Mouse (Mus musculus): ENCODE measurements around the gene Bhlha15. TPM values are rescaled to one million over a fixed set of nuclear protein-coding genes. Genes with fewer than 3 reads are reported as not detected.

Gene Bhlha15
- polyA plus RNA-seq, 1 experiment from 2014 or later, result 21.8 TPM

GRCm38 (mm10) chr5:144219306-144219705 is 29.2 kb downstream of the Bhlha15 start:
- no peaks in the 10 kb centered on the region for H3K27me3 ChIP-seq (replicated peaks)
- no peak overlapping the region for H3K27ac ChIP-seq
- no peaks in the 10 kb centered on the region for H3K36me3 ChIP-seq
- H3K4me2 ChIP-seq, result no peak overlapping the region
- ATAC-seq (ENCODE audit: insufficient read depth, low FRiP score, low read depth), result no peak
- WGBS, result 70% methylated on average over 12 of the region's 12 CpGs
- peaks cover 6% of the 10 kb centered on the region; the same call in 1 of the 2 replicates for H3K4me1 ChIP-seq
- no peak overlapping the region for H3K4me3 ChIP-seq (replicated peaks)
- H3K9me3 ChIP-seq, result no peaks in the 10 kb centered on the region
- no peak overlapping the region for H3K9ac ChIP-seq

DNA sequence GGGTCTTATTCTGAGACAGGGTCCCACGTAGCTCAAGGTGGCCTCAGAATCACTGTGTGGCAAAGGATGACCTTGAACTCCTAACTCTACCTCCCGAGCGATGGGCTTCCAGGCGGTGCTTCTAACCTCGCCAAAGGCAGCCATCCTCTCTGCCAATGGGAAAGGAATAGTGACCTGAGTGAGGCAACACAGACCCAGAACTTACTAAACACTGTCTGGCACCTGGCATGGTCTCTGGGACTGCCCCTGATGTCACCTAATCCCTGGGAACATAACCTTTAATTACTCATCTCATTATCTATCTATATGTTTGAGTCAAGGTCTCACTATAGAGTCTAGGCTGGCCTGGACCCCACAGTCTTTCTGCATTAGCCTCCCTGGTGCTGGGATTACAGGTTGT is 29.9 kb downstream of the Bhlha15 start:
- ATAC-seq (ENCODE audit: insufficient read depth, low FRiP score, low read depth), result no peak
- Histone ChIP-seq H3K9me3 (no peaks in the 10 kb centered on the region), H3K27me3 (replicated peaks) (no peaks in the 10 kb centered on the region), H3K9ac (no peak overlapping the region), H3K27ac (no peak overlapping the region), H3K36me3 (no peaks in the 10 kb centered on the region), H3K4me3 (replicated peaks) (no peak overlapping the region), H3K4me2 (no peak overlapping the region), H3K4me1 (peaks cover 6% of the 10 kb centered on the region; the same call in 1 of the 2 replicates)
- WGBS, result 85% methylated on average over 5 of the region's 5 CpGs

- no peak for ATAC-seq (ENCODE audit: insufficient read depth, low FRiP score, low read depth)
- Histone ChIP-seq H3K27me3 (replicated peaks) (no peaks in the 10 kb centered on the region), H3K4me1 (peaks cover 6% of the 10 kb centered on the region; the same call in 1 of the 2 replicates), H3K9ac (no peak overlapping the region), H3K27ac (no peak overlapping the region), H3K4me3 (replicated peaks) (no peak overlapping the region), H3K9me3 (no peaks in the 10 kb centered on the region), H3K4me2 (no peak overlapping the region), H3K36me3 (no peaks in the 10 kb centered on the region)
- WGBS, result 49% methylated on average over 4 of the region's 4 CpGs
Observed at GRCm38 (mm10) chr5:144221305-144221704, 31.2 kb downstream of the Bhlha15 start.

GRCm38 (mm10) chr5:144222811-144223502 is 32.9 kb downstream of the Bhlha15 start:
- Histone ChIP-seq H3K4me1 (peaks cover 6% of the 10 kb centered on the region; the same call in 1 of the 2 replicates), H3K4me3 (replicated peaks) (peak overlapping the region; percentile 79), H3K9me3 (no peaks in the 10 kb centered on the region), H3K4me2 (peak overlapping the region; percentile 79), H3K27ac (peak overlapping the region; percentile 72), H3K27me3 (replicated peaks) (no peaks in the 10 kb centered on the region), H3K36me3 (no peaks in the 10 kb centered on the region), H3K9ac (peak overlapping the region; percentile 66)
- peak; percentile 44 for ATAC-seq (ENCODE audit: insufficient read depth, low FRiP score, low read depth)
- 1% methylated on average over 25 of the region's 25 CpGs for WGBS

DNA sequence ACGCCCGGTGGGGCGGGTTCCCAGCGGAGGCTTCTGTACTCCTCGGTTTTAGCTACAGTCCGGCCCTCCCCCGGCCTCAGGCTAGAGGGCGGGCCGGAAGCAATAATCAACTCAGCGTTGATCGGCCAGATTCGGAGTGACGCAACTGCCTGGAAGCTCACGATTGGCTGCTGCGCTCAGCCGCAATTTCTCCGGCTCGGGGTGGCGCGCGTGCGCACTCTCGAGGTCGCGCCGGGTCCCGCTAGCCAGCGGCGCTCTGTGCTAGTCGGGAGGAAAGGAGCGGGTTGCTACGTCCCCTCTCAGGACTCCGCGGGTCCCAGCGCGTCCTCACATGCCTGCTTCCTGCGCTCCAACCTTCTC is 33.4 kb downstream of the Bhlha15 start, which contains the start of gene Tecpr1:
TSS of gene Tecpr1 (minus strand) at position 113 of the 360 bp plus-strand sequence.
- Histone ChIP-seq H3K4me1 (peaks cover 6% of the 10 kb centered on the region; the same call in 1 of the 2 replicates), H3K4me3 (replicated peaks) (peak within 1 kb of the TSS; percentile 79), H3K27me3 (replicated peaks) (no peaks in the 10 kb centered on the region), H3K4me2 (peak within 1 kb of the TSS; percentile 79), H3K27ac (peak within 1 kb of the TSS; percentile 72), H3K36me3 (no peaks in the 10 kb centered on the region), H3K9me3 (no peaks in the 10 kb centered on the region), H3K9ac (peak within 1 kb of the TSS; percentile 66)
- 0% methylated on average over 37 of the region's 37 CpGs for WGBS
- ATAC-seq (ENCODE audit: insufficient read depth, low FRiP score, low read depth), result peak; percentile 96

GRCm38 (mm10) chr5:144223899-144224816 is 34.1 kb downstream of the Bhlha15 start:
- Histone ChIP-seq H3K9me3 (no peaks in the 10 kb centered on the region), H3K4me1 (peaks cover 6% of the 10 kb centered on the region; the same call in 1 of the 2 replicates), H3K27me3 (replicated peaks) (no peaks in the 10 kb centered on the region), H3K36me3 (no peaks in the 10 kb centered on the region), H3K9ac (peak overlapping the region; percentile 32; the same call in 1 of the 2 replicates), H3K27ac (peak overlapping the region; percentile 60), H3K4me2 (peak overlapping the region; percentile 79), H3K4me3 (replicated peaks) (peak overlapping the region; percentile 79)
- no peak for ATAC-seq (ENCODE audit: insufficient read depth, low FRiP score, low read depth)
- WGBS, result 26% methylated on average over 18 of the region's 18 CpGs

GRCm38 (mm10) chr5:144226220-144226619 is 36.1 kb downstream of the Bhlha15 start:
- no peak for ATAC-seq (ENCODE audit: insufficient read depth, low FRiP score, low read depth)
- H3K36me3 ChIP-seq, result no peaks in the 10 kb centered on the region
- 23% methylated on average over 11 of the region's 11 CpGs for WGBS

DNA sequence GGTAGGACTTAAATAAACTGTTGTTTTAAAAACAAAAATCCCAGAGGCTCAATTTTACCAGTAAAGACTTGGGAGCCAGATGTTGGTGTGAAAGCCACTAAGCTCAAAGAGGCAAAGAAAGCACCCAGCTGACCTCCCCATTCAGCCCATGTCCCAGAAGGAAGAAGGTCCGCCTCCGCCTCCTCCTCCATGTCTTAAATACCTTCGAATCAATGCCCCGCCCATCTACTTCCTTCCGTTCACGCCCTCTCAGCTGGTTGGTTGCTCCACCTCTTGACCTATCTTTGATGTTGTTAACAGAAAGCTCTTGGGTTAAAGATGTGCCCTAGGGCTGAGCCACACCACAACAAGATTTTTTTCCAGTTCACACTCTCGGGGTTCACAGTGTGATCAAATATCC is 40.1 kb downstream of the Bhlha15 start:
- H3K27ac ChIP-seq, result no peak overlapping the region
- H3K27me3 ChIP-seq (replicated peaks), result no peaks in the 10 kb centered on the region
- H3K36me3 ChIP-seq, result no peaks in the 10 kb centered on the region
- WGBS, result 83% methylated on average over 7 of the region's 7 CpGs
- H3K4me2 ChIP-seq, result no peak overlapping the region
- H3K4me3 ChIP-seq (replicated peaks), result no peak overlapping the region
- no peak for ATAC-seq (ENCODE audit: insufficient read depth, low FRiP score, low read depth)
- H3K9ac ChIP-seq, result no peak overlapping the region
- H3K9me3 ChIP-seq, result no peaks in the 10 kb centered on the region
- no peaks in the 10 kb centered on the region for H3K4me1 ChIP-seq

More at GRCm38 (mm10) chr5:144226220-144226619, 36.1 kb downstream of the Bhlha15 start:
- no peak overlapping the region for H3K4me3 ChIP-seq (replicated peaks)
- no peak overlapping the region for H3K27ac ChIP-seq
- no peak overlapping the region for H3K4me2 ChIP-seq
- H3K4me1 ChIP-seq, result peaks cover 6% of the 10 kb centered on the region; the same call in 1 of the 2 replicates
- H3K27me3 ChIP-seq (replicated peaks), result no peaks in the 10 kb centered on the region
- no peaks in the 10 kb centered on the region for H3K9me3 ChIP-seq
- H3K9ac ChIP-seq, result no peak overlapping the region

DNA sequence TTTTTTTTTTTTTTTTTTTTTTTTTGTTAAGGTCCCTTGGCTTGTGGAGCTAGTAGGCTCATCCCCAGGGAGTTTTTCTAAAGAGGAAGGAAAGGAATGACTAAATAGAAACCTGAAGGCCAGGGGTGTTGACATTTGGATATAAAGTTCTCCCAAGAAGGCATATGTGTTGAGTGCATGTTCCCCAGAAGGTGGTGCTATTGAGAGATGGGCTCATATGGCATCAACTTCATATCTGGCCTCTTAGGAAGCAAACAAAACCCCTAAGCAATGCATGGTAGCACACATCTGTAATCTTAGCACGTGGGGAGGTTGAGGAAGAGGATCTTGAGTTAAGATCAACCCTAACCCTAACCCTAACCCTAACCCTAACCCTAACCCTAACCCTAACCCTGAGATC is 41.3 kb downstream of the Bhlha15 start:
- H3K27ac ChIP-seq, result no peak overlapping the region
- 70% methylated on average over 1 of the region's 1 CpGs for WGBS
- H3K9ac ChIP-seq, result no peak overlapping the region
- no peak overlapping the region for H3K4me2 ChIP-seq
- H3K9me3 ChIP-seq, result no peaks in the 10 kb centered on the region
- no peaks in the 10 kb centered on the region for H3K36me3 ChIP-seq
- H3K4me3 ChIP-seq (replicated peaks), result no peak overlapping the region
- ATAC-seq (ENCODE audit: insufficient read depth, low FRiP score, low read depth), result no peak
- H3K4me1 ChIP-seq, result no peaks in the 10 kb centered on the region
- no peaks in the 10 kb centered on the region for H3K27me3 ChIP-seq (replicated peaks)

GRCm38 (mm10) chr5:144232531-144232930 is 42.4 kb downstream of the Bhlha15 start:
- Histone ChIP-seq H3K4me2 (no peak overlapping the region), H3K9me3 (no peaks in the 10 kb centered on the region), H3K9ac (no peak overlapping the region), H3K27ac (no peak overlapping the region), H3K36me3 (no peaks in the 10 kb centered on the region), H3K4me3 (replicated peaks) (no peak overlapping the region), H3K4me1 (no peaks in the 10 kb centered on the region), H3K27me3 (replicated peaks) (no peaks in the 10 kb centered on the region)
- no peak for ATAC-seq (ENCODE audit: insufficient read depth, low FRiP score, low read depth)
- 87% methylated on average over 5 of the region's 5 CpGs for WGBS

DNA sequence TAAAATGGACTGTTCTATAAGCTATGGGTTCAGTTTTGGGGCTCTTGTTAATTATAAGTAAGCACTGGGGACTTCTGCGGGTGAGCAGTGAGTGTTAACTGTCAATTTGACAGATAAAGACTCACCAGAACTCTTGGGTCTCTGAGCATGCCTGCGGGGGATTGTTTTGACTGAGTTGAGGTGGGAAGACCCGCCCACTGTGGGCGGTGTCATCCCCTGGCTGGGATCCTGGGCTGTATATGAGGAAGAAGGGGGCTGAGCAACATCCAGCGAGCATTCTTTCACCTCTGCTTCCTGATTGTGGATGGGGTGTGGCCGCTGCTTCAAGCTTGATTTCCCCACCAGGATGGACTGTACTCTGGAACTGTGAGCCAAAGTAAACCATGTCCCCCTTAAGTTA is 44.1 kb downstream of the Bhlha15 start:
- H3K36me3 ChIP-seq, result no peaks in the 10 kb centered on the region
- 66% methylated on average over 6 of the region's 6 CpGs for WGBS
- no peak overlapping the region for H3K9ac ChIP-seq
- ATAC-seq (ENCODE audit: insufficient read depth, low FRiP score, low read depth), result no peak
- no peaks in the 10 kb centered on the region for H3K4me1 ChIP-seq
- H3K27me3 ChIP-seq (replicated peaks), result no peaks in the 10 kb centered on the region
- no peaks in the 10 kb centered on the region for H3K9me3 ChIP-seq
- H3K4me3 ChIP-seq (replicated peaks), result no peak overlapping the region
- no peak overlapping the region for H3K27ac ChIP-seq
- no peak overlapping the region for H3K4me2 ChIP-seq

DNA sequence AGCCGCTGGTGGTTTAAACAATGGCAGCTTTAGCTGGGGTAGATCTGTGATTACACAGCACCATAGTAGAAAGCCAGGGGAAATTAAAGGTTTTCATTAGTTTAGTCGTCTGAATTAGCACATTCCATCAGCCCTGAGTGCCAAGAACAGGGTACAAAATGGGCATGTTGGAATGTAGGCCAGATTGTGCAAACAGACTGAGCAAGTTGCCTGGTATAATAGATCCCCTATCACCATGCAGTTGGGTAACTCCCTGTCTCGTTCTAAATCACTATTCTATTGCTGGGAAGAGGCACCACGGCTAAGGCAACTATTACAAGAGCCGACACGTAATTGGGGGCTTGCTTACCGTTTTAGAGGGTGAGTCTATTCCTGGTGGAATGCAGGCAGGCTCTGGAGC is 44.6 kb downstream of the Bhlha15 start:
- 82% methylated on average over 7 of the region's 7 CpGs for WGBS
- no peaks in the 10 kb centered on the region for H3K36me3 ChIP-seq
- no peak overlapping the region for H3K4me3 ChIP-seq (replicated peaks)
- no peak overlapping the region for H3K4me2 ChIP-seq
- H3K4me1 ChIP-seq, result no peaks in the 10 kb centered on the region
- H3K27ac ChIP-seq, result no peak overlapping the region
- H3K27me3 ChIP-seq (replicated peaks), result no peaks in the 10 kb centered on the region
- no peak for ATAC-seq (ENCODE audit: insufficient read depth, low FRiP score, low read depth)
- H3K9ac ChIP-seq, result no peak overlapping the region
- no peaks in the 10 kb centered on the region for H3K9me3 ChIP-seq

Data from stomach, embryonic 15.5 days (tissue).